Mouse (Mus musculus): ENCODE measurements around the gene Fam185a.

The Fam185a gene

DNA sequence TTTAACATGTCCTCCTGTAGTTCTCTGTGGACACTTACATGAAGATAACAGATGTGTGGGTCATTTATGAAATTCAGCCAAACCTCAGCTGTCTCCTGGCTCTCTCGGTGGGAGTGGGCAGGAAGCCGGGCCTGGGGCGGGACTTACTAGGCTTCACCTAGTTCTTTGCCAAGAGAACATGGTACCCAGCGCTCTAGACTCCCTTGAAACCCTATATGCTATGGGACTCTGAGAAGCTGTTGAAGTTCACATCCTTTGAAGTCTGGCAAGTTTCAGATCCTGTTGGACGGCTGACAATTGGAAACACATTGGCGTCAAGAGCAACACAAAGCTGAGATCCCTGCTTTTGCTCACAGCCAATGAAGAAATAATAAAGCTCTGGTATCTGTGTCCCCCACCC, 71.6 kb downstream of the Fam185a start:
- DNase-seq, result no peak

DNA sequence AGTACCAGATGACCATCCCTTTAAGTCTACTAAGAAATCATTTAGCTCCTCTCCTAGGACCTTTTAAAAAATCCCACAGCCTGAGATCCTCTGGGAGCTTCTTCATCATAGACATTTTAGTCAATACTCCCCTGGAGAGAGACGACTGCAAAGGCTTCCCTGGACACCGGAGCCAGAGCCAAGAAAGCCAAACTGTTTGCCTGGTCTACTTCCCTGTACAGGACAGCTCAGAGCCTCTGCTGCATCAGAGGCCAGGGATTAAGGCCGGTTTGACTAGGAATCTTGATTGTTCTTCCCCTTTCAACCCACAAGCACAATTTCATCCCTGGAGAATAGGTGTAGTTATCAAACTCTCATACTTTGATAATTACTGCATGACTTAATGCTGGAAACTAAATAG, 72.1 kb downstream of the Fam185a start:
- no peak for DNase-seq

DNA sequence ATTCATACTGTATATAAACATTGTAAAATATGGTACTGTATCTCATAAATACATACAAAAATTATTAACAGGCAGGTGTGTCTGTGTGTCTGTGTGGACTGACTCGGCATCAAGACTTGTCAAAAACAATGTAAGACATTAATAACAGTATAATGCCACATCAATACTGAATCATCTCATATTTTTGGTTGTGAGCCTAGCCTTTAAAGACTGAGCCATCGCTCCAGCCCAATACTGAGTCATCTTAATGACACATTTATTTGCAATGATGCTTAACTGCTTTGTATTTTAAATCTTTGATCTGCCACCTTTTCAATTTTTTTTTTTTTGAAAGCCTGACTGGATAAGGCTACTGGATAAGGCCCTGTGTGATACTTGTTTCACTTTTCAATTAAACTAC, 73.7 kb downstream of the Fam185a start:
- DNase-seq, result no peak

DNA sequence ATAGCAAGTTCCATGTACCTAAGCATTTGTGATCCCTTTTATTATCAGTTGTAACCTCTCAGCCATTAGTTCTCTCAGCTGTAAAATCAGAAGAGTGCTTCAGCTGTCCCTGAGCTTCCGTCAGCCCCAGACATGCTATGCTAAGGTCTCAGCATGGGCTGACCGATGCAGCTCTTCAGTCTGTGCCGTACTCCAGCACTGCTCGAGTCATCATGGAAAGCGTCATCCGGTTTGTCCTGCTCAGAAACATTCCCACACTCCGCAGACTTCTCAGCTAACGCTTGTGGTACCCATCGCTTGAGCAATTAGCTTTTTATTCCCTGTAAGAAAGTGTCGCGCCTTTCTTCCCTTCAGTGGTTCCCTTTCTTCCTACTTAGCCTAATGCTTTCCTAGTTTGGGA, 74.2 kb downstream of the Fam185a start:
- DNase-seq, result no peak

DNA sequence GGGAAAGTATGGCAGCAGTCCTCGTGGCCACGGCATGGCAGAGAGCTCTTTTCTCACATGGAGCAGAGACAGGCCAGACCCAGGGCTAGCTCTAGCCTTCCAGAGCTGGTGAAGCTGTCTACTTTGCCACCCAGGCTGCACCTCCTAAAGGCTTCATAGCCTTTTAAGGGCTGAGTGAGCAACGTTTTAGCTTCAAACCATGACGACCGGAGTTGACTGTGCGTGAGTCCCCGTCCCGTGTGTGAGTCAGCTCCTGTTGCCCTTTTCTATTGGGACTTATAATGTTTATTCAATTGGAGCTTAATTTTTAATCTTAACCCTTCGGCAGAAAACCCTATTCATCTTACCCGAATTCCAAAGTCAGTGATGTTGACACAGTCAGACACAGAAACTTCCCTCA, 75.4 kb downstream of the Fam185a start:
- DNase-seq, result no peak

DNA sequence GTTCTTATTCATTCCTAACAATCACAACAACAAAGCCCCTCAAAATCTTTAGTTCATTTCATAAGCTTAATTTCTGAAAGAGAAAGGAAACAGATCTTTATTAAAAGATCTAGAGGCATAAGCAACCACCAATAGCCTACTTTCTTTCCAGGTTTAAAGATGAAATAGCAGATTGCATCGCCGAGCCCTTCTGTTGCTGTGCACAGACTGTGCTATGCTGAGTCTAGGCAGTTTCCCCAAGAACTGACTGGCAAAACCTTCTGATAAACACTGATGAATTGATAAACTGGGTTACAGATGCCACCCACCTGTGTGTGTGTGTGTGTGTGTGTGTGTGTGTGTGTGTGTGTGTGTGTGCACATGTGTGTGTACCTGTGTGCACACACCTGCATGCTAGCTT, 76.2 kb downstream of the Fam185a start:
- no peak for DNase-seq

DNA sequence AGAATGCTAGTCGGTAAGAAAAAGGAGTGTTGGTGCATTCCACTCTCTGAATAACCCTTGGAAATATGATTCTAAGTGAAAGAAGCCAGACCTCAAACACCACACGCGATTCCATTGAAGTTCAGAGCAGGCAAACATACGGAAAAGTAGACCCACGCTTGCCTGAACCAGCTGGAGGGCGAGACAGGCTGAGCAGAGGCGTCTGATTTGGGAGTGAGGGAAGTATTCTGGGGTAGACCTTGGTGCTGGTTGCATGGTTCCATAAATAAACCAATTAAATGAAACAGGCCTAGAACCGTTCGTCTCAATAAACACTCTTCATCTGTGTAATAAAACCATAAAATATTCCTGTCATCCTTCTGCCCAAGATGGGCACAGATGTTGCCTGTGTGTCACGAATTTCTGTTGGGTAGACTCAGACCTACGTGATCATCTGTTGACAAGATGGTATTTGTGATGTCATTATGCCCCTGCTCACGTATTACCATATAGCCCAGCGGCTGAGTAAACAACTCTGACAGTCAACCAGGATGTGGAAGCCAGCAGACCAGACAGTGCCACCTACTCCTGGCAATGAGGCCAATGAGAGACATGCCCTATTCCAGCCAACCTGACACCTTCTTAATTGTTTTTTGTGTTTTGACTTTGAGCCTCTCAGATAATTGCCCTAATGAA, 78.3 kb downstream of the Fam185a start:
- DNase-seq, result no peak

DNA sequence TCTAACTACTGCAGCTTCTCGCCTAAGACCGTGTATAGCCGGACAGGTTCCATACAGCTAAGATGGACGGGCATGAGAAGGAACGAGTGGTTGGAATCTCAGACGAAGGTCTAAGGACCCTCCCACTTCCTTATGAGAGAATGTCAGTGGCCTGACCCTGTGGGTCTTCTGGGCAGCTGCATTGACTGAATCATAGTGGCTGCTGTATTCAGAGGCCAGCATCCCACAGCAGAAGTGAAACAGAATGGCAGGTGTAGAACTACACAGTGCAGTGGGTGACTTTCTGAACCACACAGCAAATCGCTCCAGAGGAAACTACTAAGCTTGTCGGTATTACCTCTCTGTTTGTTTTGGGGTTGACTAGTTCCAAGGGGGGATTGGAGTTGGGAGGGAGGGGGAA, 80.4 kb downstream of the Fam185a start:
- no peak for DNase-seq

DNA sequence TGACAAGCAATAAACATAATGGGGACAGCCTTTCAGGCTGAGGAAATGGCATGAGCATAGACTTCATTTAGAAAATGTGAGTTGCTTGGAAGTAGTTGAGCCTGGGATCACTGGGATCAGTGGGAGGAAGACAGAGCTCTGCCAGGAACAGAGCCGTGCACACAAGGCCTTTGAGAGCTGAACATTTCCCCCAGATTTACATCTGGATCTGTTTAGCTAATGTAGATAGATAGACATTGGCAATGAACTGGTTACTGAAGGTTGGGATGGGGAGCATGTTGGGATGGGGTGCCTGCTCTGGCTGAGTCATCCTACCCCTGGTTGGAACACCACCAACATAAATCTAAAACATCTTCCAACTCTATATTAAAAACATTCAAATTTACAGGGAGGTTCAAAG, 82.1 kb downstream of the Fam185a start:
- no peak for DNase-seq

DNA sequence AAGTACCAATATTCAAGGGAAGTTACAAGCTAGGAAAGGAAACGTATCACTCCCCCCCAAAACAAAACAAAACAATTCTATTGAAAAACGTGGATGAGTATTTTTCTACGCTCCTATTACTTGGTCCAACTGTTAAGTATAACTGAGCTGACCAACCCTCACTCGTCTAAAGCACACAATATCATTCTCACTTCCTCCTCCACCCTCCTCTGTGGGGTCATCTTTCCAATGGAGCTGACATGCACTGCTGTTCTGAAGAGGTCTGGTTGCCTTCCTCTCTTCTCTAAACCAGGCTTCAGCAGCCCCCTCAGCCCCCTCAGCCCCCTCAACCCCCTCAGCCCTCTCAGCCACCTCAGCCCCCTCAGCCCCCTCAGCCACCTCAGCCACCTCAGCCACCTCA, 85.0 kb downstream of the Fam185a start:
- DNase-seq, result no peak

DNA sequence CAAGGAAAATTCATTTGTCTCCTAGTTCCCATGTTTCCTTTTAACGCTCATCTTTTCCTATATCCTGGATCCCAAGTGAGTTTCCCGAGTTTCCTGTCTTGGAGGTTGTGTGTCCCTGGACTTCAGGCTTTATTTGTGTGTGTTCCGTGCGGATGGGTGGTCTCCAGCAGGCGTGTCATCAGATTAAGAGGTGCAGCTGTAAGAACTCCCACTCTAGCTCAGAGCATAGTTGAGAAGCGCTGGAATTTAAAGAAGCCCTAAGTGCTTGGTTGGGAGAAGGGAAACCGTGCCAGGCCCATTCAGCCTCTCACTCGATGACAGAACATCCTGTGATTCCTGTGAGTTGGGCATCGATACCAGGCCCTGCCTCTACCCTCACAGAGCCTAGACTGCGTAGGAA, 88.6 kb downstream of the Fam185a start:
- no peak for DNase-seq

DNA sequence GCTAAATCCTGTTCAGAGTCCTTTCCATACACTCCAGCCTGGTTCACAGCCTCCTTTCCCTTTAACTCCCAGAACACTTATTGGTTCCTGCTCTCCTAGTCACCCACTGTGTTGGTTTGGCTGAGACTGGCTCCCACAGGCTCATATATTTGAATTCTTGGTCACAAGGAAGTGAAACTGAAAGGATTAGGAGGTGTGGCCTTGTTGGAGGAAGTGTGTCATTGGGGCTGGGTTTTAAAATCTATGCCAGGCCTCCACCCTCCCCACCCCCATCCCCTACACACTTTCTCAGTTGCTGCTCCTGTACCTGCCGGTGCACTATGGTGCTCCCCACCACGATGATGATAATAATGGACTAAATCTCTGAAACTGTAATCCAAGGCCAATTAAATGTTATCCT, 92.8 kb downstream of the Fam185a start:
- no peak for DNase-seq

DNA sequence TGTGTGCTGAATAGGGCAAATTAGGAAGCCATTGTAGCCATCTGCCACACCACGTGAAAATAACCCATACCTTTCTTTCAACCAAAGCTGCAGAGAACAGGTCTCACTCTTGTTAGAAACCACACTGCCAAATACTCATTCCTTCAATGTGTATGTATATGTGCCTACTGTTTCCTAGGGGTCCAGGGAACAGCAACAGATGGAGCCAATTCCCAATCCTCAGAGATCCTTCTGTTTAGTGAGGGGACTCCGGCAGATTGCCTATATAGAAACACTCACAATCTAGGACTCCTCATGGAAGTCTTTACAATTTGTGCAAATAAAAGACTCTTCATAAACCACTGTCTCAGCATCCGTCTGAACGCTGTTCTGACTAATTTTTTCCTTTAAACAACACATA, 93.4 kb downstream of the Fam185a start:
- DNase-seq, result no peak

DNA sequence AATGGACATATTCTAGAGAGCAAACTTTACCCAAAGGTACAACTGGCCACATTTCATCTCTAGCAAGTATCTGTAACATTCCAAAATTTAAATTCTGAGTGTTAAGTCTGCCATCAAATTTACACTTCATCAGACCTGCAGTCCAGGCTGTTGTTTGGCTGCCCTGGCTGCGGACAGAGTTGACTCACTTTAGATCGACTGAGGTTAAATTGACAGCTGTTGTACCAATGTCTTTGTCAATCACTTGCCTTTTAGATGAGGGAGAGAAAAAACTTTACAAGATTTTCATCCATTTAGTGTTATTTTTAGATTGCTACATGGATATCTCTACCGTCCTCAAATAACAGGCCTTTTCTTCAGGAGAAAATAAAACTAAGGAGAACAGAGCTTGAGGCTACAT, 94.4 kb downstream of the Fam185a start:
- DNase-seq, result no peak

DNA sequence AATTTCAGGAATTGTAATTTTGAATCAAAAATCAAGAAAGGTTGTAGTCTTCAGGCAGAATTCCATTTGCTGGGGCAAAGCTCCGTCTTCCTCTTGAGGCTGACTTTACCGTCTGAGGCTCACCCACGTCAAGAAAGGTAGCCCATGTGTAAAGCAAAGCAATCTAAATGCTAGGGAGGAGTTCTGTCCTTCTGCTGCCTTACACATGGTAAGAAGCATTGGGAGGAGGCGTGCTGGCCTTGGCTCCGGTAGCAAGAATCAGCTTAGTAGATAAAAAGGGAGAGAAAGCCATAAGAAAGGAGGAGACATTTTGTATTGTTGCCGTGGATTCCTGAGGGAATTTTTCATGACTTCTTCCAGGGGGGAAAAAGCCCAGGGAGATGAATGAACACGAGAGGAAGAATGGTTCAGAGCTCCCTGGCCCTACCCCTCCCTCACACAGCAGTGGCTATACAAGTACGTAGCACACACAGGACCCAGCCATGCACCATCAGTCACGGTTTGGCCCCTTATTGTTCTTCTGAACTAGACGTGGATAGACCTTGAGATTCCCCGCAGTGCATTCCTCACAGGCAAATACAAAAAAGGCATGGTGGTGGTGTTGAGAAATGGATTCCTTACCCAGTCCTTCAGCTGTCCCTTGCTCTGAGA, 102.2 kb downstream of the Fam185a start:
- DNase-seq, result no peak

DNA sequence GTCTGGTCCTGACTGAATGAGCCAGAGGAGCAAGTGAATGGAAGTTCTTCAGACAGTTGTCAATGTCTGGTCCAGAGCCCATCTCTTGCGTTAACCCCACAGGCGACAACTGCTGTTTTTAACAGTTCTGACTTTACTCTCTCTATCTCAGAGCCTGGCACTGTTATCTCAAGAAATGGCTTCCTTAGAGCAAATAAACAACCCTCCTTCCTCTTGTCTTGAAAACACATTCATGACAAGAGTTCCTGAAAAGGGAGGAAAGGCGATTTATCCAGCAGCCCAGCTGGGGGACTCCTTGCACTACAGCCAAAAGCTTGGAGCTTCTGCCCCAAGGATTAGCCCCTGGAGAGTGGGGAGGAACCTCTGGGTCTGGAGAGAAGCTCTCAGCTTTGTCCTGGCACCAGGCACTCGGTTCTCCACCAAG, 102.7 kb downstream of the Fam185a start:
- DNase-seq, result no peak

DNA sequence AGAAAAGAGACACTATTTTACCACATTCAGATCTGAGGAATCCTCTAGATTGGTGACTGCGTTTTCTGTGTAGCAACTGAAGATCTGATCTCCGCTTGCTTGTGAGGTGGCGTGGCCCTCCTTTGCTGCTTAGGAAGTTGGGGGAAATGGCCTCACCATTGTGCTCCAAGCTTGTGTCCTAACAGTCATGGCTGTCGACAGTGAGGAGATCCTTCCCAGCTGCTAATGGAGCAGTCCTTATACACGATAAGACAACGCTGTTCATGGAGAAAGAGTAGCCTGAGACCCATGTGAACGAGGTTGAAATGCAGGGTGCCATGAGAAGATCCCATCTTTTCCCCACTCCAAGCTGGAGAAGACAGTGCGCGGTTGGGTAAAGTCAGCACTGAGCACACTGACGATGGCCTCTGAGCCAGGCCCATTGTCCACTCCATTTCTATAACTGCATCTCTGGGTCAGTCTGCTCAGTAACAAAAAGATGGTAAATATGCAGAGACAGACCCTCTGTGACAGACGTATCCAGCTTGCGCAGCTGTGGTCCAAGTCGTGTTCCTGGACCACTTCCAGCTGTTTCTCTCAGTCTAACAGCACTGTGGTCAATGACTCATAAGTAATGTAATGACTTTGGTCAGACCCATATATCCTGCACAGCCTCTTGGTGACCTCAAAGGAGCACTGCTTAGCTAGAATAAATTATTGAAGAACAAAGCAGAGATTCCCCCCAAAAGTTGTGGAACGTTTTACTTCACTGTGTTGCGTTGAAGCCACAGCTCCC, 103.5 kb downstream of the Fam185a start:
- peak; percentile 59 for DNase-seq

DNA sequence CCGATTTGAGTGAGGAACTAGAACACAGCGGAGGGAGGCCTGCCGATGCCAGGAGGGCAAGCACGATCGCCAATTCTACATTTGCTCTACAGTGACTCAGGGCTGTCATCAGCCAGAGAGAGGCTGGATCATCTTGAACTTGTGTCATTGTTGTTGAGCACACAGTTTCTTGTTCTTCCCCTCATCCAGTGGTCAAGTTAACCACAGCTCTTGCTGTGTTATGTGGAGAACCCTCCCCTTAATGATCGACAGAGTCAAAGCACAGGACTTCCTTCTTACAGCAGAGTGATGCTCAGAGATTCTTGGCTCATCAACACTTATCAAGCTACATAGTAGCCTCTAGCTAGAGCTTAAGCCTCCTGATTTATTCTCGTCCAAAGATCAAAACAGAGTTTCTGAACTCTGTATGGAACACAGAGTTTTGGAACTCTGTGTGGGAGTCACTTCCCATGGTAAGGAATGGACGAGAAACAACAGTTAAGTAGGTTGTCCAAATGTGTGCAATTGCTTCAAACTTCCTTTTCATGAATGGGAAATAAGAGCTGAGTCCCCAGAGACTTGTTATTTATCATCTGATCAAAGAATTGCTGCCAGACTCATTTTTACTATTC, 104.5 kb downstream of the Fam185a start:
- DNase-seq, result no peak

All from kidney, postnatal 14 days (tissue).